Mouse (Mus musculus): ENCODE results near the gene Gcnt7. TPM values are rescaled to one million over a fixed set of nuclear protein-coding genes. Genes with fewer than 3 reads are reported as not detected.

The Gcnt7 gene
- polyA plus RNA-seq, 1 experiment from 2014 or later, result 1.0 TPM

- Histone ChIP-seq H3K9me3 (ENCODE audit: control insufficient read depth, low read length) (no peaks in the 10 kb centered on the region), H3K36me3 (ENCODE audit: control insufficient read depth, insufficient read depth, low read length) (peaks cover 49% of the 10 kb centered on the region), H3K4me3 (ENCODE audit: low read length) (no peak overlapping the region), H3K27ac (ENCODE audit: low read depth, low read length) (no peak overlapping the region), H3K9ac (ENCODE audit: low read depth, low read length) (no peak overlapping the region), H3K4me1 (ENCODE audit: control insufficient read depth, insufficient read depth, low read length) (peaks cover 8% of the 10 kb centered on the region; the same call in 1 of the 2 replicates), H3K27me3 (ENCODE audit: control insufficient read depth, insufficient read depth, low read length) (no peaks in the 10 kb centered on the region), H3K4me2 (replicated peaks; ENCODE audit: low read depth, low read length) (no peak overlapping the region)
- WGBS, result 94% methylated on average over 4 of the region's 4 CpGs
- ATAC-seq (ENCODE audit: low FRiP score, low TSS enrichment), result no peak
Observed at GRCm38 (mm10) chr2:172445617-172446016, 12.8 kb downstream of the Gcnt7 start.

- H3K4me1 ChIP-seq (ENCODE audit: control insufficient read depth, insufficient read depth, low read length), result peaks cover 14% of the 10 kb centered on the region; the same call in 1 of the 2 replicates
- no peak for ATAC-seq (ENCODE audit: low FRiP score, low TSS enrichment)
- 32% methylated on average over 6 of the region's 6 CpGs for WGBS
Observed at GRCm38 (mm10) chr2:172441176-172441575, 17.2 kb downstream of the Gcnt7 start.

DNA sequence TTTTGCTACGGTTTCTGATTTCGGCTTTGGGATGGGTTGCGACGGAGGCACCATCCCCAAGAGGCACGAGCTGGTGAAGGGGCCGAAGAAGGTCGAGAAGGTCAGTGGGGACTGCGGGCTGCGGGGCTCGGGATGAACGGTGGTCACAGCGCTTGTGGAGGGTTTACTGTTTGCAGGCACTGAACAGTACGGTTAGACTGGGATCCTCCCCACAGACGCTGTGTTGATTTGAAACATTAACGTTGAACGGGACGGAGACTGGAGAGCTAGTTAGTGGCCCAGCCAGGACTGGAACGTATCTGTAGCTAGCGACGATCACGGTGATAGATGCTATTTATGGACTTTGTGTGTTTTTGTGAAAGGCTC lies 17.8 kb downstream of the Gcnt7 start:
- H3K9ac ChIP-seq (ENCODE audit: low read depth, low read length), result peak overlapping the region; percentile 67
- H3K27ac ChIP-seq (ENCODE audit: low read depth, low read length), result no peak overlapping the region

More at GRCm38 (mm10) chr2:172441176-172441575, 17.2 kb downstream of the Gcnt7 start:
- H3K27me3 ChIP-seq (ENCODE audit: control insufficient read depth, insufficient read depth, low read length), result no peaks in the 10 kb centered on the region
- H3K9me3 ChIP-seq (ENCODE audit: control insufficient read depth, low read length), result no peaks in the 10 kb centered on the region
- peak overlapping the region; percentile 77 for H3K4me3 ChIP-seq (ENCODE audit: low read length)
- no peak overlapping the region for H3K27ac ChIP-seq (ENCODE audit: low read depth, low read length)
- peak overlapping the region; percentile 71 for H3K4me2 ChIP-seq (replicated peaks; ENCODE audit: low read depth, low read length)
- peak overlapping the region; percentile 67 for H3K9ac ChIP-seq (ENCODE audit: low read depth, low read length)
- H3K36me3 ChIP-seq (ENCODE audit: control insufficient read depth, insufficient read depth, low read length), result peaks cover 6% of the 10 kb centered on the region; the same call in 1 of the 2 replicates

DNA sequence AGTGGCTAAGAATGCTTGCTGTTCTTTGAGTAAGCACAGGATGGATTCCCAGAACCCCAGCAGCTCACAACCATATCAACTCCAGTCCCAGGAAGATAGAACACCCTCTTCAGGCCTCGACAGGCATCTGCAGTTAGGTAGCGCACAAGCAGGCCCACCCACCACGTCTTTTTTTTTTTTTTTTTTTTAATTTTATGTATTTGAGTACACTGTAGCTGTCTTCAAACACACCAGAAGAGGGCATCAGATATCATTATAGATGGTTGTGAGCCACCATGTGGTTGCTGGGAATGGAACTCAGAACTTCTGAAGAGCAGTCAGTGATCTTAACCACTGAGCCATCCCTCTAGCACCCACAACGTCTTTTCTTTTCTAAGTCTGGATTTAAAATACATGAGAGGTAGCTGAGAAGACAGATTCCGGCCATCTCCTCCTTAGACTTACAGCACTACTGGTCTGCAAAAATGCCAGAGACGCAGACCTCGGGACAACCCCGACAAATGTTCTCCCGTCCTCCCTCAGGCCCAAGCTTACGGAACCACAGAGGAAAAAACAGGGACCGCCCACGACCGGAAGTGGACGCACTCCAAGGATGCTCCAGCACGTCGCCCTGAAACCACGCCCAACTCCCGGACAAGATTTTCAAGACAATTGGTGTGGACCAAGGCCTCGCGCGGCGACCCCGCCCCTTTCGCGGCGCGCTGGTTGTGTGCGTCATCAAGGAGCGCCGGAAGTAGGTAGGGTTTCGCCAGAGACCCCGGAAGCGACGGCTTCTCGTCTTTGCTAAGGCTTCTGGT lies 18.4 kb downstream of the Gcnt7 start, which contains the start of gene Rtf2:
Gene Rtf2, plus strand, starts transcription at position 714 of the 797 bp plus-strand sequence.
- Histone ChIP-seq H3K4me1 (ENCODE audit: control insufficient read depth, insufficient read depth, low read length) (peaks cover 14% of the 10 kb centered on the region; the same call in 1 of the 2 replicates), H3K4me2 (replicated peaks; ENCODE audit: low read depth, low read length) (peak within 1 kb of the TSS; percentile 71), H3K9me3 (ENCODE audit: control insufficient read depth, low read length) (no peaks in the 10 kb centered on the region), H3K4me3 (ENCODE audit: low read length) (peak within 1 kb of the TSS; percentile 77), H3K36me3 (ENCODE audit: control insufficient read depth, insufficient read depth, low read length) (no peaks in the 10 kb centered on the region; the same call in 1 of the 2 replicates), H3K9ac (ENCODE audit: low read depth, low read length) (peak within 1 kb of the TSS; percentile 67), H3K27me3 (ENCODE audit: control insufficient read depth, insufficient read depth, low read length) (no peaks in the 10 kb centered on the region), H3K27ac (ENCODE audit: low read depth, low read length) (no peak within 1 kb of the TSS)
- WGBS, result 2% methylated on average over 35 of the region's 35 CpGs
- ATAC-seq (ENCODE audit: low FRiP score, low TSS enrichment), result peak; percentile 98

More for the DNA sequence above, 17.8 kb downstream of the Gcnt7 start:
- Histone ChIP-seq H3K27me3 (ENCODE audit: control insufficient read depth, insufficient read depth, low read length) (no peaks in the 10 kb centered on the region), H3K4me1 (ENCODE audit: control insufficient read depth, insufficient read depth, low read length) (peaks cover 14% of the 10 kb centered on the region; the same call in 1 of the 2 replicates), H3K9me3 (ENCODE audit: control insufficient read depth, low read length) (no peaks in the 10 kb centered on the region), H3K4me3 (ENCODE audit: low read length) (peak overlapping the region; percentile 77), H3K4me2 (replicated peaks; ENCODE audit: low read depth, low read length) (peak overlapping the region; percentile 71), H3K36me3 (ENCODE audit: control insufficient read depth, insufficient read depth, low read length) (peaks cover under 1% of the 10 kb centered on the region; the same call in 1 of the 2 replicates)
- ATAC-seq (ENCODE audit: low FRiP score, low TSS enrichment), result no peak; the same call in 1 of the 2 replicates
- 1% methylated on average over 21 of the region's 21 CpGs for WGBS

GRCm38 (mm10) chr2:172437371-172437952 lies 20.9 kb downstream of the Gcnt7 start:
- Histone ChIP-seq H3K4me3 (ENCODE audit: low read length) (no peak overlapping the region), H3K27me3 (ENCODE audit: control insufficient read depth, insufficient read depth, low read length) (no peaks in the 10 kb centered on the region), H3K9me3 (ENCODE audit: control insufficient read depth, low read length) (no peaks in the 10 kb centered on the region), H3K4me1 (ENCODE audit: control insufficient read depth, insufficient read depth, low read length) (peaks cover 14% of the 10 kb centered on the region; the same call in 1 of the 2 replicates), H3K27ac (ENCODE audit: low read depth, low read length) (no peak overlapping the region), H3K9ac (ENCODE audit: low read depth, low read length) (no peak overlapping the region), H3K36me3 (ENCODE audit: control insufficient read depth, insufficient read depth, low read length) (no peaks in the 10 kb centered on the region), H3K4me2 (replicated peaks; ENCODE audit: low read depth, low read length) (no peak overlapping the region)
- 70% methylated on average over 16 of the region's 16 CpGs for WGBS
- no peak for ATAC-seq (ENCODE audit: low FRiP score, low TSS enrichment)

DNA sequence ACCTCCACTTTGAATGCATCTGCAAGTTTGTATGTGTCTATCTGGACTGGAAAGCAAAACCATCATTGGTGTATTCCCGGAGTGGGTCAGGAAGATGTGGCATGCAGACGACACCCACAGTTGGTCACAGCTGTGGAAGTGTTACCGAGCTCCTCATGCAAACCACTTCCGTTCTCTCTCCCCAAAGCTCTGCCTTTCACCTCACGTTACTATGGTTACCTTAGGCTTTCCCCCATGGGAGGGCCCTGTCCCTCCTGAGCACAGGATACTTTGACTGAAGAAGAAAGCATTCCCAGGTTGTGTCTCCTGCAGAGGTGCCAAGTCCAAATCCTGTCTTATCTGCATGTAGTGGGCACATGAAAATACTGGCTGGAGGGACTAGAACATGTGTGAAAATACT lies 24.6 kb downstream of the Gcnt7 start:
- no peaks in the 10 kb centered on the region for H3K36me3 ChIP-seq (ENCODE audit: control insufficient read depth, insufficient read depth, low read length)
- H3K9me3 ChIP-seq (ENCODE audit: control insufficient read depth, low read length), result no peaks in the 10 kb centered on the region
- no peak overlapping the region for H3K9ac ChIP-seq (ENCODE audit: low read depth, low read length)
- no peaks in the 10 kb centered on the region for H3K4me1 ChIP-seq (ENCODE audit: control insufficient read depth, insufficient read depth, low read length)
- no peaks in the 10 kb centered on the region for H3K27me3 ChIP-seq (ENCODE audit: control insufficient read depth, insufficient read depth, low read length)
- no peak for ATAC-seq (ENCODE audit: low FRiP score, low TSS enrichment)
- WGBS, result 47% methylated on average over 5 of the region's 5 CpGs
- no peak overlapping the region for H3K4me2 ChIP-seq (replicated peaks; ENCODE audit: low read depth, low read length)
- no peak overlapping the region for H3K27ac ChIP-seq (ENCODE audit: low read depth, low read length)
- no peak overlapping the region for H3K4me3 ChIP-seq (ENCODE audit: low read length)

DNA sequence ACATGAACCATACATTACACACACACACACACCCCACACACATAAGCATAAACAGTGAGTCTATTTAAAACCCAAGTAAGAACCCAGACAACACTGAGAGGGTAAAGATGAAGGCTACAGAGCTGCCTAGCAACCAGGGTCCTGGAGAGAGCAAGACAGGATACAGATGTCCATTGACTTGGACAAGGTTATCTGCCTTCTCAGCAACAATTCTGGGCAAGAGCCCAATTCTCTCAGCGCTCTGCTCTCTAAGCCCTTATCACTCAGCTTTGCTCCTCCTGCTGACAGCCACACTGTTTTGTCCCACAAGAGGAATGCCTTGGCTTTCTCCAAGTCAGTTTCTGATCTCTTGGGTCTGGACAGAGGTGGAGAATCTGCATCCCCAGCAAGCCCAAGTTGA lies 27.8 kb downstream of the Gcnt7 start:
- H3K9me3 ChIP-seq (ENCODE audit: control insufficient read depth, low read length), result no peaks in the 10 kb centered on the region
- 63% methylated on average over 1 of the region's 1 CpGs for WGBS
- H3K9ac ChIP-seq (ENCODE audit: low read depth, low read length), result no peak overlapping the region
- H3K4me2 ChIP-seq (replicated peaks; ENCODE audit: low read depth, low read length), result no peak overlapping the region
- peak; percentile 49; the same call in 1 of the 2 replicates for ATAC-seq (ENCODE audit: low FRiP score, low TSS enrichment)
- H3K4me3 ChIP-seq (ENCODE audit: low read length), result no peak overlapping the region
- no peaks in the 10 kb centered on the region for H3K4me1 ChIP-seq (ENCODE audit: control insufficient read depth, insufficient read depth, low read length)
- H3K27me3 ChIP-seq (ENCODE audit: control insufficient read depth, insufficient read depth, low read length), result no peaks in the 10 kb centered on the region
- H3K27ac ChIP-seq (ENCODE audit: low read depth, low read length), result no peak overlapping the region
- H3K36me3 ChIP-seq (ENCODE audit: control insufficient read depth, insufficient read depth, low read length), result no peaks in the 10 kb centered on the region

GRCm38 (mm10) chr2:172418208-172418607 lies 40.2 kb downstream of the Gcnt7 start:
- ATAC-seq (ENCODE audit: low FRiP score, low TSS enrichment), result no peak
- H3K4me2 ChIP-seq (replicated peaks; ENCODE audit: low read depth, low read length), result no peak overlapping the region
- no peaks in the 10 kb centered on the region for H3K27me3 ChIP-seq (ENCODE audit: control insufficient read depth, insufficient read depth, low read length)
- no peak overlapping the region for H3K9ac ChIP-seq (ENCODE audit: low read depth, low read length)
- no peaks in the 10 kb centered on the region for H3K36me3 ChIP-seq (ENCODE audit: control insufficient read depth, insufficient read depth, low read length)
- 90% methylated on average over 5 of the region's 5 CpGs for WGBS
- H3K4me3 ChIP-seq (ENCODE audit: low read length), result no peak overlapping the region
- peaks cover 7% of the 10 kb centered on the region for H3K4me1 ChIP-seq (ENCODE audit: control insufficient read depth, insufficient read depth, low read length)
- no peak overlapping the region for H3K27ac ChIP-seq (ENCODE audit: low read depth, low read length)
- no peaks in the 10 kb centered on the region for H3K9me3 ChIP-seq (ENCODE audit: control insufficient read depth, low read length)

- Histone ChIP-seq H3K27ac (ENCODE audit: low read depth, low read length) (no peak overlapping the region), H3K27me3 (ENCODE audit: control insufficient read depth, insufficient read depth, low read length) (no peaks in the 10 kb centered on the region), H3K4me2 (replicated peaks; ENCODE audit: low read depth, low read length) (no peak overlapping the region), H3K4me1 (ENCODE audit: control insufficient read depth, insufficient read depth, low read length) (peaks cover 15% of the 10 kb centered on the region), H3K4me3 (ENCODE audit: low read length) (no peak overlapping the region), H3K36me3 (ENCODE audit: control insufficient read depth, insufficient read depth, low read length) (no peaks in the 10 kb centered on the region), H3K9me3 (ENCODE audit: control insufficient read depth, low read length) (no peaks in the 10 kb centered on the region), H3K9ac (ENCODE audit: low read depth, low read length) (no peak overlapping the region)
- no peak for ATAC-seq (ENCODE audit: low FRiP score, low TSS enrichment)
- WGBS, result 85% methylated on average over 5 of the region's 5 CpGs
Observed at GRCm38 (mm10) chr2:172416876-172417275, 41.5 kb downstream of the Gcnt7 start.

All from kidney, embryonic 14.5 days (tissue).